Mouse (Mus musculus) testis, adult 2 months (tissue): ENCODE measurements around the gene Flrt1. TPM values are rescaled to one million over a fixed set of nuclear protein-coding genes. Genes with fewer than 3 reads are reported as not detected.

ENCODE experiments used
- H3K27ac ChIP-seq: fragments of 200-500 bp; 2 replicates; pipeline ENCODE4 v1.5.1; 2012; ENCODE audit warnings: low read depth, low read length; ENCODE audit not compliant: control insufficient read depth, insufficient read depth
- H3K27me3 ChIP-seq: fragments of 200-500 bp; 2 replicates; pipeline ENCODE4 v1.6.1; 2012; ENCODE audit warnings: mild to moderate bottlenecking, low read length, moderate library complexity; ENCODE audit not compliant: control insufficient read depth, insufficient read depth
- H3K36me3 ChIP-seq: fragments of 200-500 bp; 2 replicates; pipeline ENCODE4 v1.6.1; 2012; ENCODE audit warnings: mild to moderate bottlenecking, low read length; ENCODE audit not compliant: control insufficient read depth, insufficient read depth
- H3K4me1 ChIP-seq: fragments of 200-500 bp; 2 replicates; pipeline ENCODE4 v1.6.1; 2012; ENCODE audit warnings: low read length; ENCODE audit not compliant: control insufficient read depth, insufficient read depth
- H3K4me3 ChIP-seq: fragments of 200-500 bp; 2 replicates; pipeline ENCODE4 v1.5.1; 2012; ENCODE audit warnings: low read depth, mild to moderate bottlenecking, low read length, moderate library complexity, mixed read lengths; ENCODE audit not compliant: control insufficient read depth
- CTCF ChIP-seq: fragments of 200-500 bp; IDR thresholded peaks from 2 replicates; pipeline ENCODE4 v1.5.1; 2012; ENCODE audit warnings: low read depth, mild to moderate bottlenecking, inconsistent platforms, low read length, moderate library complexity; ENCODE audit not compliant: control insufficient read depth, insufficient read depth, insufficient replicate concordance
- POLR2A ChIP-seq: fragments of 200-500 bp; IDR thresholded peaks from 2 replicates; pipeline ENCODE4 v1.6.1; 2012; ENCODE audit warnings: low read depth, mild to moderate bottlenecking, inconsistent platforms, low read length, moderate library complexity; ENCODE audit not compliant: control insufficient read depth
- polyA plus RNA-seq: library from polyadenylated mRNA; depleted of rRNA; stranded (reverse); fragments of >200 nt; gene quantifications from 2 replicates; pipeline ENCODE4 v1.2.3, GENCODE M21; 2012

Gene Flrt1
- polyA plus RNA-seq, 1 experiment: 3.1 TPM

DNA sequence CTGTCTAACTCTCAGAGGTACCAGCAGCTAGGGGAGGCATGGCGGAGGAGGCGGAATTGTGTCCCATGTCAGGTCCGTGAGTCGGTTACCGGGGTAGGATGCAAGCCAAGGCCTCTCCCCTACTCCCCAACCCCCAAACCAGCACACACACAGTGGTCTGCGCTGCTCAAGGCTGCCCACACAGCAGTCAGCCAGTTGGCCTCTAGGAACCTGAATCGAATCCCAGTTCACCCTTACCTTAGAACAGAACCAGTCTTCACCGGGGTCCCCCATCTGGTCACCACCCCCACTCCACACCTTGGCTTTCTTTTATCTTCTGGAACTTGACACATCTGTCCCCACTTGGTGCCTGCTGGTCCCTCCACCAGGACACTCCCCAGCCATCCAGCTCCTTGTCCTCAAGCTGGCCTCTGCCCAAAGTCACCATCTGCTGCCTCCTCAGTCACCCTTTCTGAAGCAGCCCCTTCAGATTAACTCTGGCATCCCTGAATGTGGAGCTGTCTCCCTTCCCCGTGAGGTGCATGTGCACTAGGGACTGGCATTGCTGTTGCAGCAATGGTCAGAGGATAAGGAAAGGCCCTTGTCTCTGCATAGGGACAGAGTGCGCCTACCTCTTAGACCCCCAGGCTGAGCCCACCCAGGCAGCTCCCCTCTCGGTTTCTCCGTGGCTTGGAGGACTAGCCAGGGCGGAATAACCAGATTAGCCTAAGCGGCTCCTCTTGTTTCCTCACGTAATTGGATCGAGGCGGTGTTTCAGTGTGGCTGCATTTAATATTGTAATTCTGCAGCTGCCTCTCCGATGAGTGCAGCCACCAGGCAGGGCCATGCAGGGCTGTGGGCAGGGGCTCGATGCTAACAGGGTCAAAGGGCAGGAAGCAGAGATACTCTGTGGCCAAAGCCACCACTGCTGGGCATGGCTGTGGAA lies 23.3 kb upstream of the Flrt1 start:
- H3K4me3 ChIP-seq: no peak overlapping the region
- no peaks in the 10 kb centered on the region for H3K27me3 ChIP-seq
- no peaks in the 10 kb centered on the region for H3K36me3 ChIP-seq
- TF ChIP-seq POLR2A: no peak
- TF ChIP-seq CTCF: no peak
- H3K4me1 ChIP-seq: no peaks in the 10 kb centered on the region
- no peak overlapping the region for H3K27ac ChIP-seq

- TF ChIP-seq CTCF: no peak
- no peak for TF ChIP-seq POLR2A
- no peak overlapping the region for H3K27ac ChIP-seq
- H3K27me3 ChIP-seq: no peaks in the 10 kb centered on the region
- no peaks in the 10 kb centered on the region for H3K36me3 ChIP-seq
- H3K4me3 ChIP-seq: no peak overlapping the region
- no peaks in the 10 kb centered on the region for H3K4me1 ChIP-seq
Measured at GRCm38 (mm10) chr19:7126933-7127332, 21.4 kb upstream of the Flrt1 start.

GRCm38 (mm10) chr19:7126209-7126608 lies 20.7 kb upstream of the Flrt1 start:
- Histone ChIP-seq H3K27ac (no peak overlapping the region), H3K27me3 (no peaks in the 10 kb centered on the region), H3K36me3 (no peaks in the 10 kb centered on the region), H3K4me1 (no peaks in the 10 kb centered on the region; the same call in 1 of the 2 replicates), H3K4me3 (no peak overlapping the region)
- TF ChIP-seq POLR2A (no peak), CTCF (no peak)

GRCm38 (mm10) chr19:7125526-7126156 lies 20.1 kb upstream of the Flrt1 start:
- TF ChIP-seq CTCF: no peak
- no peak for TF ChIP-seq POLR2A
- Histone ChIP-seq H3K4me1 (no peaks in the 10 kb centered on the region; the same call in 1 of the 2 replicates), H3K27me3 (no peaks in the 10 kb centered on the region)

DNA sequence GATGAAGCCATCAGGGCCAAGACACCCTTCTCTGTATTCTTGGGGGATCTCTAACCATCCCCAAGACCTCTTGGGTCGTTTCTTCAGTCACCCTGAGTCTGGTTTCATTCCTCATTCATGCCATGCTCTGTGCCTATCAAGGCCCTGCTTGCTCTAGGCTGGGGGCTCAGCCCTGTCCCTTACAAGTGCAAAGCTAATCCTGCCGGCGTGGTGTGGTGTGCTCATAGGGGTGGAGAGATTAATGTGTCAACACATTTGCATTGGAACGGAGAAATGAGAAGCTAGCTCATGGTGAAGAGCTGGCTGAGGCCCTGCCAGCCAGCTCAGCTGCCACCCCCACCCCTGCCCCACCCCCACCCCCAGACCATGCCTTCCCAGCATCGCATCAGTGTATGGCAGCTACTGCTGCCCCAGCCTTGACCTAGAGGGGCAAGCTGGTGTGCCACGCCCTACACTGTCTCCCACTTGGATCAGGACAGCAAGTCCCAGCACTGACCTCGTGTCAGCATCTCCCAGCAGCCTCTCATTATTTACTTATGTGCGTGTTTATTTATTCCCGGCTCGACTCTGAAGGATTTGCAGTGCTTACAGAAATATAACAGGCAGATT lies 17.3 kb upstream of the Flrt1 start:
- Histone ChIP-seq H3K36me3 (no peaks in the 10 kb centered on the region), H3K4me3 (no peak overlapping the region), H3K4me1 (no peaks in the 10 kb centered on the region; the same call in 1 of the 2 replicates), H3K27me3 (no peaks in the 10 kb centered on the region), H3K27ac (no peak overlapping the region)
- TF ChIP-seq CTCF (no peak), POLR2A (no peak)

More at GRCm38 (mm10) chr19:7125526-7126156, 20.1 kb upstream of the Flrt1 start:
- Histone ChIP-seq H3K4me3 (no peak overlapping the region), H3K27ac (no peak overlapping the region), H3K36me3 (no peaks in the 10 kb centered on the region)

GRCm38 (mm10) chr19:7122277-7122676 lies 16.7 kb upstream of the Flrt1 start:
- H3K4me1 ChIP-seq: no peaks in the 10 kb centered on the region; the same call in 1 of the 2 replicates
- TF ChIP-seq POLR2A (no peak), CTCF (no peak)
- no peak overlapping the region for H3K4me3 ChIP-seq
- no peak overlapping the region for H3K27ac ChIP-seq
- no peaks in the 10 kb centered on the region for H3K36me3 ChIP-seq
- H3K27me3 ChIP-seq: no peaks in the 10 kb centered on the region

- Histone ChIP-seq H3K36me3 (no peaks in the 10 kb centered on the region), H3K4me3 (no peak overlapping the region), H3K4me1 (no peaks in the 10 kb centered on the region; the same call in 1 of the 2 replicates), H3K27ac (no peak overlapping the region), H3K27me3 (no peaks in the 10 kb centered on the region)
- TF ChIP-seq CTCF (no peak), POLR2A (no peak)
Measured at GRCm38 (mm10) chr19:7121252-7121651, 15.7 kb upstream of the Flrt1 start.
